Mouse (Mus musculus): ENCODE results near the gene Acss1.

DNA sequence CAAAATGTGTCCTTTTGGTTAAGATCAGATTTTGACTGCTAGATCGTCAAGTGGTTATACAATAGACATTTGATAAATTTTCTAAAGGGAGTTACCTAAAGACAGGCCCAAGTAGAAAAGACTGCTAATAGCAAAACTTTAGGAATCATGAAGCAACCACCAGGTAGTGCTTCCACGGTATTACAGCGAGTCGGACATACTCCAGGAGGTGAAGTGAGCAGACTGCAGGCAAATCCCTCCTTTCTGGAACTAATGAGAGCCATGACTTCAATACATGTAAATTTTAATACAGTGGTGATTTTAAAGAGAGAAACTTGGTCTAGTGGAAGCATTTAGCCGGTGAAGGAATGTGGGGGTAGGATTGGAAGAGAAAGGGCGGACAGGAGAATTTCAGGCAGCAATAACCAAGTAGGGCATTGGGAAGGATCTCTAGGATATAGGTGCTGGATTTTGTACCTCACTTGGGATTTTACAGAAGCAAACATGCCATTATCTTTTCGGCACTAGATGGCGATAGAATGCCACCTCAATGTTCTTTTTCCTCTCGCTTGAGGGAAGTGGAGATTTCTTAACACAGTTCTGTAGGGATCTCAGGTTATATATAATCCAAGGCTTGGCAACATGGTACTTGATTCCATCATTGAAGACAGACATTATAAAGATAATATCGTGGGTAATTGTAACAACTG lies 59.3 kb downstream of the Acss1 start:
- TF ChIP-seq CTCF (IDR thresholded peaks at IDR 0.05; ENCODE audit: extremely low read depth, insufficient read length, insufficient replicate concordance, low read depth, low read length) = no peak
- TF ChIP-seq POLR2A (IDR thresholded peaks at IDR 0.05; ENCODE audit: low read depth, low read length) = no peak
